Mouse (Mus musculus): Measurements from ENCODE around the gene Pid1. TPM values are rescaled to one million over a fixed set of nuclear protein-coding genes. Genes with fewer than 3 reads are reported as not detected.

The Pid1 gene
- total RNA-seq (2021), result 10 to 100 TPM; 19.7 to 22.8 TPM
- long read RNA-seq, experiment 1, transcript Pid1-201 (3 exons, 2,664 nt), result major isoform, 15 of 19 reads
- long read RNA-seq, experiment 1, partial matches to known transcripts, result 0 of 19 reads
- long read RNA-seq, experiment 1, other reads (novel, unspliced or antisense), result 4 of 19 reads
- long read RNA-seq, experiment 2, transcript Pid1-201 (3 exons, 2,664 nt), result major isoform, 8 of 11 reads
- long read RNA-seq, experiment 2, partial matches to known transcripts, result 2 of 11 reads
- long read RNA-seq, experiment 2, other reads (novel, unspliced or antisense), result 0 of 11 reads

DNA sequence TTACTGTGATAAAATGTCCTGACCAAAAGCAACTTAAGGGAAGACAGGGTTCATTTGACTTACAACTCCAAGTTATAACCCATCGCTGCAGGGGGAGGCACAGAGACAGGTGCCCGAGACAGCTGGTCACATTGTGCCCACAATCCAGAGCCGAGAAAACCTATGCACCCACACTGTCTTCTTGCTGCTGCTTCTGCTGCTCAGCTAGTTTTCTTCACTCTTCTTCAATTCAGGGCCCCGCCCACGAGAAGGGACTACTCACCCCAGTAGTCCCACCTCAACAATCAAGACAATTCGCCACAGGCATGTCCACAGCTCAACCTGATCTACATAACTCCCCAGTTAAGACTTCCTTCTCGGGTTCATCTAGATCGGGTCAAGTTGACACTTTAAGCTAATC is at the start of gene Pid1:
TSS of gene Pid1 (minus strand) at position 214 of the 400 bp plus-strand sequence.
- DNase-seq, result no peak

DNA sequence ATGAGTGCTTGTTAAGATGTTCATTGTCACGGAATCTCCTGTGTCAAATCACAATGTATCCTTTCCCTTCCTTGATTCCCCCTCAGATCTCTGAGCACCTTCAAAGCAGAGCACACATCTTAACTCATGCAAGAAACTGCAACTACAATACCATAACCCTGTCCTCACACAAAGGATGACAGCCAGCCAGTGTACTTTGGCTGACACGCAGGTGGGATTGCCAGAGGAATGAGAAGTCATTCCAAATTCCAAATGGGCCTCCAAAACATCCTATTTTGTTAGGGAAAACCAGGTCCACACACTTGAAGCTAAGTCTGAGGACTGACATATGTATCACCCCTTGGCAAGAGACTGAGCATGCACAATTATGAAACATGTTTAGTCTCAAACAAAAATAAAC is 45.5 kb upstream of the Pid1 start:
- no peak for DNase-seq

DNA sequence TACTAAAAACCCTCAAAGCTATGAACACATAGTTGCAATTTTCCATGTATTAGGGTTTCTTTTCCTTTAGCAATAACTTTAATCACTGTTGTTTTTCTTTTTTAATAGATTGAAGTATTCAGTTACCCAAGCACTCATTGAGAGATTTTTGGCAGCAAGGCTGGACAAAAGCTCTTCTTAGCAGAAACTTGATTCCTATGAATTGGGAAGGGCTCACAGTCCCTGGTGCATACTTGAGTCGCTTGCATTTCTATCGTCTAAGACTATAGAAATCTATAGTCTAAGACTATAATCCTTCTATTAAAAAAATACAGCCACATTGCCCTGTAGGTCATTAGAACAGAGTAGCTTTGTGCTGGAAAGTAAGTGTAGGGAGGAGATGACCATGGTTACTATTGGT is 44.9 kb upstream of the Pid1 start:
- no peak for DNase-seq

DNA sequence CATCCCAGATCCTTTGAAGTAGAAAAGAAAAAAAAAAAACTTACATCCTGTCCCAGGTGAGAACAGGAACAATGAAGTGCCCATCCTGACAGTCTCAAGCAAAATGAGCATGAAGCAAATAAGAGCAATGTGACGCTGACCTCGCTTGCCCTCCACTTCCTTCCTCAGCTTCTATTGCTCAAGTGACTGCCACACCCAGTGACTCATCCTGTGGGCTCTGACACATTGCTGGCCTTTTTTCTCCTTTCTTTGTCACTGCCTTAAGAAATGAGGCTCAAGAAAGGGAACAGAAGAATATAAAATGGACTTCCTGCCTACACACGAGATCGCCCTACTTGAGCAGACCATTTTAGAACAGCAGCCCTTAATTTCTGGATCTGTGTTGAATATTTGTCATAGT is 42.9 kb upstream of the Pid1 start:
- peak; percentile 58 to 71 for DNase-seq

DNA sequence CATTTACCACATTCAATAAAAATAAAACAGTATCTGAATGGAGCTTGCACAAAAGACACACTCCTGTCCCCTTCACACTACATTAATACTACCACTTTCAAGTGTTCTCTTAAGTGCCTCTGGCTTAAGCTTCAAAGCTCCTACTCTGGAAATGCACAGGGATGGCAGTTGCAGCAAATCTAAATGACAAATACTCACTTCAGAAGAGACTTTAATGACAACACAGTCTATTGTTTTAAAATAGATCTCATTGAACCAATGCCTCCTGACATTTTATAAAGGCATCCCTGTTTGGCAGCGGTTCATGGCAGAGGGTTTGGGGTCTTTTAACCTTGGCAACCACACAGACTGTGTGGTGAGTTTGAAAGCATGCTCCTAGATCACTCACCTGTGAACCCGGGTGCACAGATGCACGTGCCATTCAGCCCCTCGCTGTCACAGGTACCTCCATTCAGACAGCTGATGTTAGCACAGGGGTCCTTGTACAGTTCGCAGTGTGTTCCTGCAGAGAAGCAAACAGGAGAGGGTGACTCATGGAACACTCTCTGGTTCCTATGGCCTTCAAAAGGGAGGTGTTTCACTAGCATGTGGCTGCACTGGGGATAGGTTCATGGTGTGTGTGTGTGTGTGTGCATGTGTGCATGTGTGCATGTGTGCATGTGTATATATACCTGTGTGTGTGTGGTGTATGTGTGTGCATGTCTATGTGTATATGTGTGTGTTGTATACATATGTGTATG is 41.7 kb upstream of the Pid1 start:
- no peak for DNase-seq

DNA sequence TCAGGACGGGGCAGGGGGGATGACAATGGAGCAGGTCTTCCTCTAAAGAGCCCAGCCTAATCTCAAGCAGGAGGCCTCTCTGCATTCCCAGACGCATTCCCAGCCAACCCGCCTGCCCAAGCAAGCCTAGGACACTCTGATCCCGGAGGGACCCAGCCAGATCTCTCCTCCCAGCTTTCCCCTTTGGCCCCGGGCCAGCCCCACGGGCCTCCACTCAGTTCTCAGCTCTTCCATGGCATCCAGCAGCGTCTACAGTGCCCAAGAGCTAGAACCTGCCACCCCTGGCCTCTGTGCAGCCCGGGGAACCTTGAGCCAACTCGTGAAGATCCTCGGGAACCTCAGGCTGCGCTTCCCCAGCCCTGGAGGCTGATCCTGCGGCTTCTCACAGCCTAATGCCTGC is 40.9 kb upstream of the Pid1 start:
- DNase-seq, result no peak

DNA sequence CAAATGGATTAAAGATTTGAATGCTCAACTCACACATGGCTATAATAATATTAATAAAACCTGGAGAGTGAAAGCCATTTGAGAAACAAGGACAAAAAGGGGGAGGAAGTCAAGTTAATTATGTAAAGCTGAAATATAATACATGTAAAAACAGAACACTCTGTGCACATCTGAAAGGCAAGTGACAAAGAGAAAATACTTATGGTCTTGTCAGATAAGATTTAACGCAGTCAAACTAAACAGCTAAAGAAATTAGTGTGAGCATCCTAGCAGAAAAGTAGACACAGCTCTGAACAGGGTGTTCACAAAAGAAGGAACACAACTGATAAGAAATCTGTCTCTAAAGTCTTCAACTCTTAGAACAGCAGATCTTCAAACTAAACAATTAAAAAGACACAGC is 38.2 kb upstream of the Pid1 start:
- no peak for DNase-seq

DNA sequence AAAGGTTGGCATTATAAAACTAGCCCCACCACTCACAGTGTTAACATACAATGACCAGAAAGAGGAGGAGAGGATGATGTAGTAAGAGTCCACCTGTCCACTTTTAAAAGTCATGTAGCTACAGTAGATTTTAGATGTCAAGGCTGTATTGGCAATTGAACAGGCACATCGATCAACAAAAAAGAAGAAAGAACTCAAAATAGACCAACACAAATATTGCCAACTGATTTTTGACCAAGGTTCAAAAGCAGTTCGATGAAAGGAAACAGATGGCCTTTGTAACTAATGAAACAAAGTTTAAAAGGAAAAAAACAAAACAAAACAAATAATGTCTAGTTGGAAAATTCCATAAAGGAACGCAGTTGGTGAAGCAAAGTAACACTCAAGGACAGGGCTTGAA is 35.7 kb upstream of the Pid1 start:
- DNase-seq, result no peak

DNA sequence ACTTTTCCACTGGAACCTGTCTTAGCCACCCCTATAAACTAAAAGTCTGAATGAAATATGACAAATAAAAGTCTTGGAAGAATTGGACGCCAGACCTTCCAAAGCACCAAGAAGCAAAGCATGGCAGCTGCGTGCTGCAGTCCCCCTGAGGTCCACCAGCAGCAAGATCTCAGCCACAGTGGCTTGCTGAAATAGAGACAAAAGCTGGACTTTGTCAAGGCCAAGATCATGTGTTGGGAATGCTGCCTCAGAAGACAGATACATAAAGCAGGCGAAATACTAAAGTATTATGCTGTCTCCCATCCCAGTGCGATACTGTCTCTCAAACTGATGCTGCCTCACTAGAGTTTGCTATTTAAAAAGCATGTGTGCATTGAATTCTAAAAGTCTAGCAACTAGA is 35.1 kb upstream of the Pid1 start:
- DNase-seq, result no peak

DNA sequence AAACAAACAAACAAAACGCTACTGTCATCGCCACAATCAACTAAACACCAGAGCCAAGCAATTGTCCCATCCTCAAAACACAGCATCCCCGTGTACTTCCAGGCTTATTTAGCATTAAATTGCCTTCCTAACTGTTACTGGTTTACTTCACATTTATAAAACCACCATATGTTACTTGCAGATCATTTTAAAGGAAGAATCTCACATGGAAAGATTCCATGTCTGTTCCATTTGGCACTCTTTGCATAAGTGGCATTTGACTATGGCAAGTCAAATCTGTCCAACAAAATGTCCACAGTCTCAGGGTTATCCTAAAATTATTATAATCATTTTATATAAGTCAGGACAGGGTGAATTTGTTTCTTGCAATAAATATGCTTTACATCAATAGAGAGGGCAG is 32.8 kb upstream of the Pid1 start:
- DNase-seq, result no peak

DNA sequence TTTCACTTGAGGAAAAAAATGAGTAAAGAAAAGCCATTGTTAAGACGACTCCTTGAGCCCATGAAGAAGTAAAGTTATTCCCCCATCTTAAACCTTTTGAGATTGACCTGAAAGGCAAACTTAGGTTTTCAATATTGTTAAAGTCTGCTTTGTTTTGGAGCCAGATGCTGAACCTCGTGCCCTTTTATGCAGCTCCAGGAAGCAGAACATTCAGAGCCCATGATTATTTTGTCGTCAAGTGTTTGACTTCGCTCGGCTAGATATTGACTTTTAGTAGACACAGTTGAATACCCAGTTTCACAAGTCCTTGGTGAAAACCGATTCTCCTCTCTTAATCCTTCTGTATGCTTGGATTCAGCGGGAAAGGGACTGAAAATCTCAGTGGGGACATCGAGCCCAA is 31.9 kb upstream of the Pid1 start:
- DNase-seq, result no peak

DNA sequence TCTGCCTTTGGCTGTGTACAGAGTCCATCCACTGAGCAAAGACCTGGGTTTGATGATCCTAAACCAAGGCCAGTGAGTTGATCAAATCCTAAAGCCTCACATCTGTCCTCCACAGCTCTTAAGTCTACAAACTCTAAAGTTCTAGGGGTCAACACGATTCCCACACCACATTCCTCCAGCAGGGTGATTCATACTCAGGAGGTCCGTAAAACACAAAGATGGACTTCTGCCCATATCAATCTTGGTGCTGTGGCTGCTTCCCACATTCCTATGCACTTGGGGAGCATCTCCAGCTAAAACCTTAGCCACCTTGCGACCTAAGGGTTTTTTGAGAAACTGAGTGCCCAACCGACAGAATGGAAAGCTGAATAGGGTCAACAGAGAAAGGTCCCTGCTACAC is 27.0 kb upstream of the Pid1 start:
- no peak for DNase-seq

DNA sequence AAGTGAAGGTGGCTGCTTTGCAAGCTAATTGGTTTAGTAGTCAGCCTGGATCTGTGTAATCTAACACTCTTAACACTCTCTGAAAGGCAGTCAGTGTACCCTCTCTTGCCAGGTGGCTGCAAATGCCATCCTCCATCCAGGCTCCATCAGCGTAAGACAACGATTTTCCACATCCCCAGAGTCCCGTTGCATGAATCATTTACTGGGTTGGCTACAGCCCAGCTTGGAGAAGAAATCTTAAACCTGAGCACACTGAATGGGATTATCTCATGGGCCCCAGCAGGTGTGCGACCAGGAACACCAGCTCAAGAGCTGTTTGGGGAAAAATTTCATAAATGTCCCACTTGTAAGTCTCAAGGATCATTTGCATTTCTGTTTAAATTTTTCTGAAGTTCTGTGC is 23.6 kb upstream of the Pid1 start:
- DNase-seq, result no peak

DNA sequence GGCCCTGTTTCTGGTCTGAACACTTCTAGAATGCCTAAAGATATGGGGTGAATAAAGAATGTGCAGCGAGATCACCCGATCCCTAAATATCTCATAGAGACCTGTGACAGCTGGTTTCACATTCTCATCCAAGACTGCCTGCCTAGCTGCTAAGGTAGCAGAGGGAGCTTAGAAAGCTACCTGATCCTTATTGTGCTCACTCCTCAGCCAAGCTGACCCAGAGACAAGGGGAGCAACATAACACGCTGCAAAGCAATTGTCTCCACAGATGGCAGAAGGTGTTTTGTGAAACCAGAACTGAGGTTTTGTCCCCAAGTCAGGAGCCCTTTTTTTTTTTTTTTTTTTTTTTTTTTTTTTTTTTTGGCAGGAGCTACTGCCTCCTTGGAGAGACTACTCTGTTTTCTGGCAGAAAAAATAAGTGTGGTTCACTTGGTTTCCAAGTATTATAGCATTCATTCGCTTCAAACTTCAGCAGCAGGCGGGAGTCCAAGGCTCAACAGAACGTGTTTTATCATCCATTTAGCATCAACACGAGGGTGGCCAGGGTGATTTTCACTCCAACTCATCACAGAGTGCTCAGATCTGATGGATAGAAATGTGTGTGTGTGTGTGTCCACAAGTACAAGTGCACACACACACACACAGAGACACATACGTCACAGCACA is 22.6 kb upstream of the Pid1 start:
- no peak for DNase-seq

DNA sequence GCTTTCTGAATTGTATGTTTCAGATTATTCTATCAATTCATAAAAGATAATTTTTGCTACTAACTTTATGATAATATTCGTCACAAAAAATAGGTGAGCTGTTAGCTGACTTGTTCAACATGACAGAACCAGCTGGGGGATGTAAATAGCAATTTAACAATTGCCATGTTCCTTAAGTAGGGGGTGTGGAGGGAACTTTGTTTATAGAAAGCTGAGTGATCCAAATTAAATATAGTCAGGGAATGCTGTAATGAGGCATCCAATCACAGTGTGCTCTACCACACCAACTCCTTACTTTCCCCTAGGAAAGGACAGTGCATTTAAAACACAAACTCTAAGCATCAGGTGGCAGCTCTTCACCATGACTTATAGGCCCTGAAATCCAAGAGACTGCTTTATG is 18.7 kb upstream of the Pid1 start:
- DNase-seq, result no peak

DNA sequence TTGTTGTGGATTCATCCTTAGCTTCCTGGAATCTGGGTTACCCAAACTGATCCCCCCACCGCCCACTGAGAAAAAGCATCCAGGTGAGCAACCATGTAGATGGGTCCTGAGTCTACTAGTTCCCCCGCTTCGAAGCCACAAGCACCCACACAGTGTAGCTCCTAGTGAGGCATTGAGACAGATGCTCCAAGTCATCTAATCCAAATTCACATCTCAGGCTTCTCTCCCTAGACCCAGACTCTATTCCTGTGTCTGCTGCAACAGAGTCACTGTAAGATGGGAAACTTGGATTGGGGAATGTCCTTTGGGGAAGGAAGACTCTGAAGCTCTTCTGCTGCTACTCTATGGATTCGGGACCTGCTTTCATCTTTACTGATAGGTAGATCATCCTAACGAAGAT is 18.1 kb upstream of the Pid1 start:
- DNase-seq, result no peak

DNA sequence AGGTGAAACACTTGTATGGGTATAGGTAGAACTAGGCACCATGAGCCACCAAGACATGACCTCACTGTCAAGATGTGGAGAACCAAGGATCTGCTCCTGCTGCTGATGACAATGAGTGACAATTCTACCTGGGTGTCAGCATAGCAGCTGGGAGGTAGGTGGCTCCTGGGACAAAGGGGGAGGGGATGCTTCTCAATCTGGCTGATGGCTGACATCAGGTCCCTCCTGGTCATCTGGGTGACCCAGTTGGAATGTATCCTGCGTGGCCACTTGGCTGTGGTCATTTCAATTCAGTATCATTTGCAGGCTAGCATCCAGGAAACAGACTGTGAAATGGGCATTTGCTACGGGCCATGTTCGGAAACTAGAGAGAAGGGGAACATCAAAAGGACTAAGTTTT is 16.9 kb upstream of the Pid1 start:
- no peak for DNase-seq

DNA sequence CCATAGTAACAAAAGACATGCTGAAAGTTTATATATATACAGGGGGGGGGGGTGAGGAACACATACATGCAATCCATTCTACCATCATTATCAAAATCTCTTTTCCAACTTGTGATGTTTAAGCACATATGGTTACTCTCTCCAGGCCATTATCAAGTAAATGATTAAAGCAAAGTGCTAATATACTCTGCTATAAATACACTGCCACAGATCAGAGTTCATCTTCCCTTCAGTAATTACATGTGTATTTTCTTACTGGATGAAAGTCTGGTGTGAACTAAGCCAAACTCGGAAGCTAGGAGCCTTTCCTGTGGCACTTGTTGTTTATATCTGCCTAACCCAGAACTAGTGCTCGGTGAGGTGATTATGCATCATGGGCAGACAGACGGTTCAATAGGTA is 3.8 kb upstream of the Pid1 start:
- no peak for DNase-seq

DNA sequence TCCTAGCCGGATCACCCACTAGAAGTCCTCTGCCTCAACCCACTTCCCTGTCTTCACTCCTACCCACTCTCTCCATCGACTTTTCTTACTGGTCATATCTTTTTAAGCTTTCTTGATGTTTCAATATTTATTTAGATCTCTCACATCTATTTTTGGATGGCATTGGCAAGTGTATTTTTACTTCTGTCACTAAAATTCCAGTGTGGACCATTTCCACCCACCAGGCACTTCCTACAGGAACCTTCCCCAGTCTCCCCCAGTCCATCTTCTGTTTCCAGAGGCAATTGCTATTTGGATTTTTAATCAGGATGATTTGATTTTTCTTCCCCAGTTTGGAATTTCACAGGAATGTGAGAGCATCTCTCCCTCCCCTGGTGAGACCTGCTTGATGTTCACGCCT is 2.6 kb upstream of the Pid1 start:
- no peak for DNase-seq

DNA sequence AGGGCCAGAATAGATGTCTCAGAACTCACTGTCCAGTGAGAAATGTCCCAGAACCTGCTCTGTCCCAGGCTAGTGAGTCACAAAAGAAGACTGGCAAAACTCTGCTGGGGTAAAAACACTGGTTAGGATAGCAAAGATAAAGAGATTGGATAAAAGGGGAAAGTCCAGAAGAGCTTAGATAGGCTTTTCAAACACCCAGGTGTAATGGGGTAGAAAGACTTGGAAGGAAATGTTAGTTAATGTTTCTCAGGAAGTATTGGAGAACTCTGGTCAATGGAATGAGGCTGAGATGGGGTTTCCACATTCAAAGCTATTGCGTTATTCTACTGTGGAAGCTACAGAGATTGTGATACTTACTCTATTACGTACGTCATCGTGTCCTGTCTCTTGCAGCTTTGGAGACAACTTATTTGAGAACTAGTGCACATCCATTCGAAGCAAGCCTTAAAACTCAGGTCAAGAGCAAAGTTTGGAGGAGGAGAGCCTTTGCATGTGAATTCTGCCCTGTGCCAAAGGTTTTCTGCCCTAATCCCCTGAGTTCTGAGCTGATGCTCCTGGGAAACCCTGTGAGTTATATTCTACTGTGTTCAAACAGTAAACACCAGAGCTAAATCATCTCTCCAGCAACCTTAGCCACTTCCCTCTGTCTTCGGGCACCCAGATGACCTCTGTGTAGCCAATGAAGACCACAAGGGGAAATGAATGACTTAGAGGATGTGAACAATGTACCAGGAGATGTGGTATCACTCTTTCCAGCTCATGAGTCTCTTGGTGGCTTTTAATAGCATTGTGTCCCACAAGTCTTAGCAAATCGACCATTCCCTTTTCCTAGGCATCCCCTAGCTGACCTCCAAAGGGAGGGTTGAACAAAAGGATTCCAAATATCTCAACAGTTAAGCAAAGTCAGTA is 1.0 kb downstream of the Pid1 start:
- DNase-seq, result no peak

DNA sequence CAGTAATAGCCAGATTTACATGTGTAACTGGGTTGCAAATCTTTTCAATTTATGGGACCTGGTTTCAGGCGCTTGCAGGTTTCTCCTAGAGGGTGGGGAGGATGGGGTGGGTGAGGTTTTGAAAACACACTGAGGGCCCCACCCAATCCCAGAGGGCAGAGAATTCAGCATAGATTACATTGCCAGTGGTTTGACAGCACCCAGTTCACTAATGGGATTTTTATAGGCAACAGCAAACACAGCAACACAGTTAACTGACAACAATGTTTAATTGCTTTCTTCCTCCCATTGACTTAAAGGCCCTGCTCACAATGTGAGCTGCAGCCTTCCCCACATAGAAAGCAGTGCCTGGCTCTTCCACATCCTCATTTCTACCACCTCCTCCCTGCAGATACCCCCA is 1.8 kb downstream of the Pid1 start:
- DNase-seq, result no peak

DNA sequence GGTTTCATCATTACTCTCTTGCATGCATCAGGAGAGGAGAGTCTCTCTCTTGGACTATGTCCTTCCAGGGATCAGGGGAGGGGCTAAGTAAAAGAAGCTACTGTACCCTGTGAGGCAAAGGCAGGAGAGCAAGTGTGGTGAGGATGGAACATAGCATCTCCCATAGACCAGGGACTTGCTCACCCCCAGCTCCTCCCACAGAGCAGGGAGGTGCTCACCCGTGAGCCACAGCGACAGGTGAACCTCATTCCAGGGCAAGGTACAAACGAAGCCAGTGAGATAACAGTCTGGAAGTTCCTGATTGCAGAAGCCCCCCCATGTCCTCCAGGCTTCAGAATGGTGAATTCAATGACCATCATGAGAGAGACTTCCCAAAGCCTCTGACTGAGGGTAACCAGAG is 2.6 kb downstream of the Pid1 start:
- DNase-seq, result no peak

All from adrenal gland, postnatal 36 days (tissue).